Mouse (Mus musculus): ENCODE results near the gene R3hdm4. TPM values are rescaled to one million over a fixed set of nuclear protein-coding genes. Genes with fewer than 3 reads are reported as not detected.
A peak's percentile ranks its signal among the peaks of the same experiment; 100 is the strongest.
"Not testable (repeated sequence)": the region's sequence is repeated elsewhere in the genome, so short reads cannot be mapped to it uniquely, and the experiment has no call there.

The R3hdm4 gene
- 100 to 1,000 TPM; 424 to 430 TPM for total RNA-seq (2021)
- long read RNA-seq, experiment 1, transcript R3hdm4-201 (8 exons, 1,898 nt), result major isoform, 335 of 408 reads
- long read RNA-seq, experiment 1, partial matches to known transcripts, result 21 of 408 reads
- long read RNA-seq, experiment 1, other reads (novel, unspliced or antisense), result 52 of 408 reads
- long read RNA-seq, experiment 2, transcript R3hdm4-201 (8 exons, 1,898 nt), result major isoform, 398 of 517 reads
- long read RNA-seq, experiment 2, partial matches to known transcripts, result 60 of 517 reads
- long read RNA-seq, experiment 2, other reads (novel, unspliced or antisense), result 58 of 517 reads

GRCm38 (mm10) chr10:79920958-79921535, at the start of gene R3hdm4:
Gene R3hdm4, minus strand, starts transcription at chr10:79921208.
- DNase-seq (ENCODE audit: low spot score in 2 of 2), result no peak

GRCm38 (mm10) chr10:79970415-79971182, 49.6 kb upstream of the R3hdm4 start, which contains the start of gene Grin3b:
Gene Grin3b, plus strand, starts transcription at chr10:79970715.
- no peak for DNase-seq (ENCODE audit: low spot score in 2 of 2)

- no peak for DNase-seq (ENCODE audit: low spot score in 2 of 2)
Observed at GRCm38 (mm10) chr10:79969124-79969568, 48.1 kb upstream of the R3hdm4 start.

- no peak for DNase-seq (ENCODE audit: low spot score in 2 of 2)
Observed at GRCm38 (mm10) chr10:79968181-79968580, 47.2 kb upstream of the R3hdm4 start.

- no peak for DNase-seq (ENCODE audit: low spot score in 2 of 2)
Observed at GRCm38 (mm10) chr10:79966886-79967400, 45.9 kb upstream of the R3hdm4 start.

GRCm38 (mm10) chr10:79965325-79965724, 44.3 kb upstream of the R3hdm4 start:
- no peak for DNase-seq (ENCODE audit: low spot score in 2 of 2)

- DNase-seq (ENCODE audit: low spot score in 2 of 2), result no peak
Observed at GRCm38 (mm10) chr10:79964727-79965126, 43.7 kb upstream of the R3hdm4 start.

GRCm38 (mm10) chr10:79960671-79961294, 39.8 kb upstream of the R3hdm4 start:
- DNase-seq (ENCODE audit: low spot score in 2 of 2), result no peak

GRCm38 (mm10) chr10:79959847-79960601, 39.0 kb upstream of the R3hdm4 start, which contains the start of gene Wdr18:
Gene Wdr18, plus strand, starts transcription at chr10:79960152.
- DNase-seq (ENCODE audit: low spot score in 2 of 2), result peak; percentile 100

- DNase-seq (ENCODE audit: low spot score in 2 of 2), result not testable (repeated sequence)
Observed at GRCm38 (mm10) chr10:79959412-79959811, 38.4 kb upstream of the R3hdm4 start.

- DNase-seq (ENCODE audit: low spot score in 2 of 2), result peak; percentile 71 to 73
Observed at GRCm38 (mm10) chr10:79958140-79958816, 37.3 kb upstream of the R3hdm4 start.

GRCm38 (mm10) chr10:79956643-79957154, 35.7 kb upstream of the R3hdm4 start:
- DNase-seq (ENCODE audit: low spot score in 2 of 2), result no peak

GRCm38 (mm10) chr10:79955691-79956090, 34.7 kb upstream of the R3hdm4 start:
- no peak for DNase-seq (ENCODE audit: low spot score in 2 of 2)

GRCm38 (mm10) chr10:79953946-79954345, 32.9 kb upstream of the R3hdm4 start:
- DNase-seq (ENCODE audit: low spot score in 2 of 2), result no peak

- DNase-seq (ENCODE audit: low spot score in 2 of 2), result no peak
Observed at GRCm38 (mm10) chr10:79950661-79951060, 29.7 kb upstream of the R3hdm4 start.

GRCm38 (mm10) chr10:79949873-79950272, 28.9 kb upstream of the R3hdm4 start:
- DNase-seq (ENCODE audit: low spot score in 2 of 2), result no peak

- no peak for DNase-seq (ENCODE audit: low spot score in 2 of 2)
Observed at GRCm38 (mm10) chr10:79947502-79947901, 26.5 kb upstream of the R3hdm4 start.

- no peak for DNase-seq (ENCODE audit: low spot score in 2 of 2)
Observed at GRCm38 (mm10) chr10:79946752-79947322, 25.8 kb upstream of the R3hdm4 start.

Measured in layer of hippocampus, postnatal 14 days (tissue).